Mouse (Mus musculus): ENCODE measurements around the gene Zfyve28. TPM values are rescaled to one million over a fixed set of nuclear protein-coding genes. Genes with fewer than 3 reads are reported as not detected.

The Zfyve28 gene
- polyA plus RNA-seq, 2 experiments, result 0.95 to 1.7 TPM

- whole genome bisulfite sequencing, result 88% methylated on average over 5 of the region's 5 CpGs
- H3K4me1 ChIP-seq (ENCODE audit: control insufficient read depth, insufficient read depth, low read length), result no peaks in the 10 kb centered on the region
- no peaks in the 10 kb centered on the region for H3K36me3 ChIP-seq (ENCODE audit: control insufficient read depth, insufficient read depth, low read length)
- ATAC-seq (ENCODE audit: low FRiP score, low read depth) (no peak), DNase-seq (ENCODE audit: low spot score) (no peak)
- H3K9me3 ChIP-seq (ENCODE audit: control insufficient read depth, low read length), result no peaks in the 10 kb centered on the region
- TF ChIP-seq POLR2A (IDR thresholded peaks at IDR 0.05; ENCODE audit: borderline replicate concordance, extremely low read depth, insufficient read depth, insufficient read length), result no peak
- H3K4me3 ChIP-seq (replicated peaks; ENCODE audit: low read length), result no peak overlapping the region
- no peak overlapping the region for H3K4me2 ChIP-seq (replicated peaks; ENCODE audit: low read depth, low read length, severe bottlenecking)
- no peak overlapping the region for H3K27ac ChIP-seq (replicated peaks; ENCODE audit: low read depth, low read length)
- no peaks in the 10 kb centered on the region for H3K27me3 ChIP-seq (ENCODE audit: control insufficient read depth, insufficient read depth, low read length)
- no peak overlapping the region for H3K9ac ChIP-seq (ENCODE audit: low read depth, low read length, severe bottlenecking)
Observed at GRCm38 (mm10) chr5:34229503-34229902, 58.7 kb downstream of the Zfyve28 start.

- no peaks in the 10 kb centered on the region for H3K9me3 ChIP-seq (ENCODE audit: control insufficient read depth, low read length)
- H3K4me3 ChIP-seq (replicated peaks; ENCODE audit: low read length), result no peak overlapping the region
- H3K4me2 ChIP-seq (replicated peaks; ENCODE audit: low read depth, low read length, severe bottlenecking), result no peak overlapping the region
- TF ChIP-seq POLR2A (IDR thresholded peaks at IDR 0.05; ENCODE audit: borderline replicate concordance, extremely low read depth, insufficient read depth, insufficient read length), result no peak
- no peaks in the 10 kb centered on the region for H3K36me3 ChIP-seq (ENCODE audit: control insufficient read depth, insufficient read depth, low read length)
- H3K27me3 ChIP-seq (ENCODE audit: control insufficient read depth, insufficient read depth, low read length), result no peaks in the 10 kb centered on the region
- ATAC-seq (ENCODE audit: low FRiP score, low read depth) (no peak), DNase-seq (ENCODE audit: low spot score) (no peak)
- no peak overlapping the region for H3K9ac ChIP-seq (ENCODE audit: low read depth, low read length, severe bottlenecking)
- 88% methylated on average over 2 of the region's 2 CpGs for WGBS
- H3K4me1 ChIP-seq (ENCODE audit: control insufficient read depth, insufficient read depth, low read length), result no peaks in the 10 kb centered on the region
- H3K27ac ChIP-seq (replicated peaks; ENCODE audit: low read depth, low read length), result no peak overlapping the region
Observed at GRCm38 (mm10) chr5:34225516-34225915, 62.7 kb downstream of the Zfyve28 start.

GRCm38 (mm10) chr5:34224515-34224914 lies 63.7 kb downstream of the Zfyve28 start:
- 80% methylated on average over 5 of the region's 5 CpGs for WGBS
- Histone ChIP-seq H3K27ac (replicated peaks; ENCODE audit: low read depth, low read length) (no peak overlapping the region), H3K4me3 (replicated peaks; ENCODE audit: low read length) (no peak overlapping the region), H3K4me2 (replicated peaks; ENCODE audit: low read depth, low read length, severe bottlenecking) (no peak overlapping the region), H3K36me3 (ENCODE audit: control insufficient read depth, insufficient read depth, low read length) (no peaks in the 10 kb centered on the region), H3K9me3 (ENCODE audit: control insufficient read depth, low read length) (no peaks in the 10 kb centered on the region), H3K27me3 (ENCODE audit: control insufficient read depth, insufficient read depth, low read length) (no peaks in the 10 kb centered on the region), H3K9ac (ENCODE audit: low read depth, low read length, severe bottlenecking) (no peak overlapping the region), H3K4me1 (ENCODE audit: control insufficient read depth, insufficient read depth, low read length) (no peaks in the 10 kb centered on the region)
- no peak for DNase-seq (ENCODE audit: low spot score)
- ATAC-seq (ENCODE audit: low FRiP score, low read depth), result no peak
- TF ChIP-seq POLR2A (IDR thresholded peaks at IDR 0.05; ENCODE audit: borderline replicate concordance, extremely low read depth, insufficient read depth, insufficient read length), result no peak

GRCm38 (mm10) chr5:34220001-34220400 lies 68.2 kb downstream of the Zfyve28 start:
- DNase-seq (ENCODE audit: low spot score) (no peak), ATAC-seq (ENCODE audit: low FRiP score, low read depth) (no peak)
- H3K9me3 ChIP-seq (ENCODE audit: control insufficient read depth, low read length), result no peaks in the 10 kb centered on the region
- no peaks in the 10 kb centered on the region for H3K27me3 ChIP-seq (ENCODE audit: control insufficient read depth, insufficient read depth, low read length)
- H3K4me1 ChIP-seq (ENCODE audit: control insufficient read depth, insufficient read depth, low read length), result no peaks in the 10 kb centered on the region
- no peak overlapping the region for H3K9ac ChIP-seq (ENCODE audit: low read depth, low read length, severe bottlenecking)
- no peak overlapping the region for H3K4me3 ChIP-seq (replicated peaks; ENCODE audit: low read length)
- no peak overlapping the region for H3K4me2 ChIP-seq (replicated peaks; ENCODE audit: low read depth, low read length, severe bottlenecking)
- H3K27ac ChIP-seq (replicated peaks; ENCODE audit: low read depth, low read length), result no peak overlapping the region
- no peaks in the 10 kb centered on the region for H3K36me3 ChIP-seq (ENCODE audit: control insufficient read depth, insufficient read depth, low read length)
- no peak for TF ChIP-seq POLR2A (IDR thresholded peaks at IDR 0.05; ENCODE audit: borderline replicate concordance, extremely low read depth, insufficient read depth, insufficient read length)
- 85% methylated on average over 4 of the region's 4 CpGs for WGBS

- Histone ChIP-seq H3K27ac (replicated peaks; ENCODE audit: low read depth, low read length) (no peak overlapping the region), H3K4me1 (ENCODE audit: control insufficient read depth, insufficient read depth, low read length) (no peaks in the 10 kb centered on the region), H3K4me2 (replicated peaks; ENCODE audit: low read depth, low read length, severe bottlenecking) (no peak overlapping the region), H3K27me3 (ENCODE audit: control insufficient read depth, insufficient read depth, low read length) (no peaks in the 10 kb centered on the region), H3K36me3 (ENCODE audit: control insufficient read depth, insufficient read depth, low read length) (no peaks in the 10 kb centered on the region), H3K9me3 (ENCODE audit: control insufficient read depth, low read length) (no peaks in the 10 kb centered on the region), H3K4me3 (replicated peaks; ENCODE audit: low read length) (no peak overlapping the region), H3K9ac (ENCODE audit: low read depth, low read length, severe bottlenecking) (no peak overlapping the region)
- no peak for DNase-seq (ENCODE audit: low spot score)
- no peak for TF ChIP-seq POLR2A (IDR thresholded peaks at IDR 0.05; ENCODE audit: borderline replicate concordance, extremely low read depth, insufficient read depth, insufficient read length)
- ATAC-seq (ENCODE audit: low FRiP score, low read depth), result no peak
- 71% methylated on average over 5 of the region's 5 CpGs for WGBS
Observed at GRCm38 (mm10) chr5:34218672-34219071, 69.6 kb downstream of the Zfyve28 start.

GRCm38 (mm10) chr5:34217756-34218155 lies 70.5 kb downstream of the Zfyve28 start:
- no peaks in the 10 kb centered on the region for H3K36me3 ChIP-seq (ENCODE audit: control insufficient read depth, insufficient read depth, low read length)
- no peak overlapping the region for H3K4me2 ChIP-seq (replicated peaks; ENCODE audit: low read depth, low read length, severe bottlenecking)
- no peak overlapping the region for H3K4me3 ChIP-seq (replicated peaks; ENCODE audit: low read length)
- H3K4me1 ChIP-seq (ENCODE audit: control insufficient read depth, insufficient read depth, low read length), result no peaks in the 10 kb centered on the region
- no peak overlapping the region for H3K9ac ChIP-seq (ENCODE audit: low read depth, low read length, severe bottlenecking)
- H3K27me3 ChIP-seq (ENCODE audit: control insufficient read depth, insufficient read depth, low read length), result no peaks in the 10 kb centered on the region
- no peak overlapping the region for H3K27ac ChIP-seq (replicated peaks; ENCODE audit: low read depth, low read length)
- TF ChIP-seq POLR2A (IDR thresholded peaks at IDR 0.05; ENCODE audit: borderline replicate concordance, extremely low read depth, insufficient read depth, insufficient read length), result no peak
- WGBS, result 45% methylated on average over 9 of the region's 9 CpGs
- ATAC-seq (ENCODE audit: low FRiP score, low read depth), result peak; percentile 41; the same call in 1 of the 2 replicates
- no peak for DNase-seq (ENCODE audit: low spot score)
- H3K9me3 ChIP-seq (ENCODE audit: control insufficient read depth, low read length), result no peaks in the 10 kb centered on the region

Data from limb, embryonic 14.5 days (tissue).